14 mouse cellular contexts compared by ENCODE assay signal in genomic region chr19:53779818-53780217, GRCm38 (mm10).
"Had no signal": no experiment of that assay in that cellular context is flagged by ENCODE, and none has a peak within 500 bp of the region (broad histone marks: within the 10 kb centered on the region; RNA-seq: fewer than 3 reads in every experiment).

No protein-coding gene starts in this region.

- H3K9me3 ChIP-seq: intestine, embryonic 15.5 days; limb, embryonic 13.5 days; midbrain, embryonic 10.5 days; neural tube, embryonic 15.5 days had no signal

- ATAC-seq: intestine, embryonic 15.5 days had no signal

- DNase-seq: kidney, adult 18-20 months; kidney, postnatal 10 days; kidney, postnatal 4 days; left cerebral cortex, postnatal 4 days; lung, adult 18-20 months; midbrain, embryonic 14.5 days; thymus, postnatal 25 days had no signal

- H3K27ac ChIP-seq: intestine, embryonic 15.5 days; layer of hippocampus, adult 2 months; limb, embryonic 13.5 days; midbrain, embryonic 10.5 days; neural tube, embryonic 15.5 days; stomach, postnatal 0 days had no signal

- H3K4me3 ChIP-seq: intestine, embryonic 15.5 days; layer of hippocampus, adult 2 months; limb, embryonic 13.5 days; midbrain, embryonic 10.5 days; myocyte; neural tube, embryonic 15.5 days had no signal

- H3K4me1 ChIP-seq: intestine, embryonic 15.5 days; midbrain, embryonic 10.5 days; neural tube, embryonic 15.5 days had no signal

- H3K9ac ChIP-seq: intestine, embryonic 15.5 days; limb, embryonic 13.5 days; neural tube, embryonic 15.5 days had no signal

- H3K36me3 ChIP-seq: intestine, embryonic 15.5 days; limb, embryonic 13.5 days; midbrain, embryonic 10.5 days; neural tube, embryonic 15.5 days had no signal

- H3K4me2 ChIP-seq: intestine, embryonic 15.5 days; limb, embryonic 13.5 days; neural tube, embryonic 15.5 days had no signal

- H3K27me3 ChIP-seq: intestine, embryonic 15.5 days; limb, embryonic 13.5 days; neural tube, embryonic 15.5 days had no signal
